Mouse (Mus musculus): ENCODE measurements around the gene Mpv17l2.
A peak's percentile ranks its signal among the peaks of the same experiment; 100 is the strongest.

Gene Mpv17l2

DNA sequence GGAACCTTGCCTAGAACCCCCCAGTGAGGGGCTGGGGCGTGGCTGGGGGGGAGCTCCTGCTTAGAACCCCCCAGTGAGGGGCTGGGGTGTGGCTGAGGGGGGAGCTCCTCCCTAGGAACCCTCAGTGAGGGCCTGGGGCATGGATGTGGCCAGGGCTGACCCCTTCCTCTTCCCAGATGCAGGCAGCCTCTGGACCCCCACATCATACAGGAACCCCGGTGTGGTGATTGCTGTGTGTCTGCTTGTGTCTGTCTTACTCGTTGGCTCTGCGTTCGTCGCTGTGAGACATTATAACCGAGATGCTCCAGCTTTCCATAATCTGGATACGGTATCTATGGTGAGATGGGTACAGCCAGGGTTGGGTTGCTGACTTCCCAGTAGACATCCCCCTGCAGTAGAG is 39.1 kb downstream of the Mpv17l2 start:
- DNase-seq (ENCODE audit: inconsistent ontology term) = no peak

DNA sequence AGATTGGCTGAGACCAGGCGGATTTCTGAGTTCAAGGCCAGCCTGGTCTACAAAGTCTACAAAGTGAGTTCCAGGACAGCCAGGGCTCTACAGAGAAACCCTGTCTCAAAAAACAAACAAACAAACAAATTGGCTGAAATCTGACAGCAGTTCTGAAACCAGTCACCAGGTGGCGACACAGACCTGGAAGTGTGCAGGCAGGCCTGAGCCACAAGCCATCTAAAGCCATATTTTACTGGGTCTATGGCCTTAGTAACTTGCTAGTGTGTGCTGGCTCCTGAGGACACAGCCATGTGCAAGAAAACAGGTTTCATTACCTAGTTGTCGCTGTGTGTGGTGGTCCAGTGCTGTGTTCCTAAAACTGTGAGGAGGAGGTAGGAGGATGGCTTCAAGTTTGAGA is 40.0 kb downstream of the Mpv17l2 start:
- peak; percentile 48 for DNase-seq (ENCODE audit: inconsistent ontology term)

DNA sequence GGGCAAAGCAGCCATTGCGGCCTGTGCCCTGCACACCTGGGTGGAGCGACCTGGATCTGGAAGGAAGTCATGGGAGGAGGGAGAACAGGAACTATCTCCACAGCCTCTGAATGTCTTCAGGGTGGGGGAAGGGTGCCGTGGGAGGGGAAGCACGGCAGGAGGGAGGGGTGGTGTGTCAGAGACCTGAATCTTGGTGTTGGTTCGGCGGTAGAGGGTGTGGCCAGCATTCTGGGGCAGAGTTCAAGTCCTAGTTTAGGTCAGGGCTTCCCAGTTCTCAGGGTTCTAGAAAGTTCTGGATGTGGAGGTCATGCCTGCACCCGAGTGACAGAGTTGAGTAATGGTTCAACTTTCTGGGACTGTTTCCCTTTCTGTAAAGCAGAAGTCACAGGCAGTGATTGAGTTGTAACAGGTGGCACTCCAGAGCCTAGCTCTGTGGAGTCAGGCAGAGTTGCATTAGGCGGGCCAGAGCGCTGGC is 40.9 kb downstream of the Mpv17l2 start:
- DNase-seq (ENCODE audit: inconsistent ontology term) = no peak

DNA sequence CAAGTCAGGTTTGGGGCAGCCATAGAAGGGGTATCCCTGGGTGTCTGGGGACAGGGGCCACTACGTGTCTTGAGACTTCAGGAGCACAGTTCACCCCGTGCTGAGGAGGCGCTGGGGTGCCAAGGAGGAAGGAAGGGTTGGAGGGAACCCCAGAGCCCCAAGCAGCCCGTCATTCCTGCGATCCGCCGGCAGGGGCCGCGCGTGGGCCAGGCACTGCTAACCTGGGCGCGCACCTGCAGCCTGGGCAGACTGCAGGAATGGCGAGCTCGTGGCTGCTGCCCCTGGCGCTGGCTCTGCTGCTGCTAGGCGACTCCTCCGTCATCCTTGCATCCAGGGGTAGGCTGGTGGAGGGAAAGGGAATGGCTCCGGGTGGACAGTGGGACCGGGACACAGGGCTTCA is 42.4 kb downstream of the Mpv17l2 start, which contains the start of gene Gm3336:
Gm3336 (plus strand) TSS at position 247 of the 400 bp plus-strand sequence.
- DNase-seq (ENCODE audit: inconsistent ontology term) = no peak

DNA sequence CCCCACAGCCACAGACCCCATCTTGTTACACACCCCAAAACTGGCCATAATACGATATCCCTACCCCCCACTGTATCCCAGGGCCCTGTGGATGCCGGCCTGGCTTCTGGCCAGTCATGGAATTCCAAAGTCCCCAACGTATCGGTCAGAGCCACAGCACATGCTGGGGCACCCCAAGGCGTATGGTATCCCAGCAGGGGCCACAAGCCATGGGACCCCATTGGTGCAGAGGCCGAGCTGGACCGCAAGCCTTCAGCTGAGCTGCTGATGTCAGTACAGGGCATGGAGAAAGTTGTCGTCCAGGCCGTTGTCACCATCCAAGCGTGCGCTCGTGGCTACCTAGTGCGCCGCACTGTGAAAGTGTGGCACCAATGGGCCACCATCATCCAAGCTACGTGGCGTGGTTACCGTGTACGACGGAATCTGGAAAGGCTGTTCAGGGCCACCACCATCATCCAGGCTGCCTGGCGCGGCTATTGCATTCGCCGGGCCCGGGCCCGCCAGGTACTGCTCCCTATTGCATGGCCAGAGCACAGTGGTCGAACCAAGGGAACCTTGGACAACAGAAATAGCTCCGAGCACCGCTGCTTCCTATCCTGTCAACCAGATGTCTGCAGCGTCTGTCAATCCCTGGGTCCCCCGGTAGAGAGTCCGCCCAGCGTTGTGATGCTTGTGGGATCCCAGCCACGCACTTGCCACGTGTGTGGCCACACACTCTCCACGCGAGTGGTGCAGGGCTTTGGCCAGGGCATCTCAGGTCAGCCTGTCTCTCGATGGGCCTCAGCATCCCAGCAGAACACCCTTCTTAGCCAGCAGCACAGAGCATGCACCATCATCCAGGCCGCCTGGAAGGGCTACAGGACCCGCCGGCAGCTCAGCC is 44.0 kb downstream of the Mpv17l2 start:
- no peak for DNase-seq (ENCODE audit: inconsistent ontology term)

DNA sequence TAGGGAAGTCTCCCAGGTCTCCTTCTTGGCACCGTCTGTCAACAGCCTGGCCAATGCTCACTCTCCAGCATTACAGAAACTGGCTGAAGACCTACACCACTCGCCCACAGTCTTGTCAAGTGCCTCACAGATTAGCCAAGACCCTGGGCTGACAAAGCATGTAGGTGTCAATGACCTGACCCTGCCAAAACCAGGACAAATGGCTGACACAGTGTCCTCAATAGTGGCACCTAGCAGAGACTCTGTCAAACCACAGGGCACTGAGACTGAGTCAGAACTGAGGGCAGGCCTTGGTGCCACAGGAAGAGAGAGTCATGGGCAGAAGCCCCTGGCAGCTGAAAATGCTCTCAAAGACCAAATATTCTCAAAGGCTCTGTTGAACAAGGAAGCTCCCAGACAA is 45.7 kb downstream of the Mpv17l2 start:
- no peak for DNase-seq (ENCODE audit: inconsistent ontology term)

DNA sequence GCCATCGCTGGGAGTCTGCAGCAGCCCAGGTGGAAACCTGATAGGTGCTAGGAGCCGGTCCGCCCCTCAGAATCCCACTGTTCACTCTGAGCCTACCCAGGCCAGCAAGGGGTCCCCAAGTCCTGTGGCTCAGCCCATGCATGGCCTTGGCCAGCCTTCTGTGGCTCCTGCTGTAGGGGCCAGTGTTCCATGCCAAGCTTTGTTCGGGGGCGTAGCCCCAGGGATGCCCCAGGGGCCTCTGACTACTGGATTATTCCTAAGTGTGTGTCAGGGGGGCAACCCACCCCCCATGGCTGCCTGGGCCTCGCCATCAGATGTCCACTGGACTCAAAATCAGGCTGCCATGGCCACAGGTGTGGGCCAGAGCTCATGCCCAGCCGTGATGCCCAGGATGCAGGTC is 46.8 kb downstream of the Mpv17l2 start:
- no peak for DNase-seq (ENCODE audit: inconsistent ontology term)

DNA sequence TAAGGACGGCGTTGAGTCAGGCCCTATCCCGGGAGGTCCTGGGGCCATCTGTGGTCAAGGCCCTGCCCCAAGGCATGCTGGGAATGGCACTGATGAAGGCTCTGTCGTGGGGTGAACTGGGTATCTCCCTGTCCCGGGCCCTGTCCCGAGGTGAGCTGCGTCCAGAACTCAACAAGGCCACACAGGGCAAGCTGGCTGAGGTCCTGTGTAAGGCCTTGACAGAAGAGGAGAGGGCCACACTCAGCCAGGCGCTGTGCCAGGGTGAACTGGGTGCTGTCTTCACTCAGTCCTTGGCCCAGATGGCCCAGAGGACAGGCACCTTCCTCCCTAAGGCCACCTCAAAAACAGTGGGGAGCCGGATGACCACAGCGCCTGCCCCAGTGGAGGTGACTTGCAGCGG is 49.7 kb downstream of the Mpv17l2 start:
- DNase-seq (ENCODE audit: inconsistent ontology term) = no peak

DNA sequence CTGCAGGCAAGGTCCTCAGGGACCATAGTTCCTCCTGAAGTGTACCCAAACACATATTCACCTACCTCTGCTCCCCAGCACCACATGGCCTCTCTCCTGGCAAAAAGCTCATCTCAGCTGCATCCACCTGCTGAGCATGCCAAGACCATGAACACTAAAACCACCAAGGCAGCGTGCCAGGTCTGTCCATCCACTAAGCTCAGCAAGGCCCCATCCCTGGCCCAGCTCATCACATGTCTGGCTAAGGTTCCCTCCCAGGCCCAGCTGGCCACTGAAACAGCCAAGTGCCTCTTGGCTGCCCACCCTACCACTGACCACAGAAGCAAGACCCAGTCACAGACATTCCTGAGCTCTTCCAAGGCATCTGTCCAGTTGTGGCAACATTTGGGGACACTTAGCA is 50.5 kb downstream of the Mpv17l2 start:
- DNase-seq (ENCODE audit: inconsistent ontology term) = peak; percentile 74

DNA sequence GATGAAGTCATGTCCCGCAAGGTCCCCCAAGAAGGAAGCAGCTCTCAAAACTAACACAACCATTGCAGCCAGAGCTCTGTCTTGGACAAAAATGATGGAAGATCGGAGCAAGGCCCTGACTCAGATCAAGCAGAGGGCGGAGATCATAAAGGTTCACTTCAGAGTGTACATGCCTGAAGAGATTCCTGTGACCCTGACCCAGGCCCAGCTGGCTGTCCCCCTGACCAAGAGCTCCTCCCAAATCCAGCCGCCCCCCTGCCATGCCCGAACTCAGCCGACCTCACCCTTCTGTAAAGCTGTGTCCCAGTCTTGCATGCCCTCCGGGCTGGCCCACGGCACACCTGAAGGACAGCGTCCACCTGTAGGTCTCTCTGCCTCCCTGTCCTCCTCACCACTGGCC is 51.0 kb downstream of the Mpv17l2 start:
- no peak for DNase-seq (ENCODE audit: inconsistent ontology term)
